Mouse (Mus musculus) lung, embryonic 14.5 days (tissue): ENCODE measurements at regions not wholly inside any gene's neighbourhood (a gene's known extent, or its start where the extent isn't known, plus 50 kb on each side); places are given as distances from the start of the nearest gene placed in this dataset.
"Not testable (repeated sequence)": the region's sequence is repeated elsewhere in the genome, so short reads cannot be mapped to it uniquely, and the experiment has no call there.

Experiments used
- ATAC-seq: fragments of 200-750 bp; cut with Nextera tagmentation; 2 replicates; pipeline ENCODE4 v1.8.0; 2017; ENCODE audit warnings: mild to moderate bottlenecking, moderate TSS enrichment, moderate library complexity; ENCODE audit not compliant: insufficient read depth
- DNase-seq: peaks from one replicate; pipeline ENCODE4 v3.0.0-alpha.2; 2015
- H3K27ac ChIP-seq: fragments of 300-500 bp; sonication (generic); 2 replicates; pipeline ENCODE4 v1.5.1; 2014; ENCODE audit warnings: low read depth, mild to moderate bottlenecking, moderate library complexity
- H3K27me3 ChIP-seq: fragments of 300-500 bp; sonication (generic); 2 replicates; pipeline ENCODE4 v1.6.1; 2014; ENCODE audit warnings: low read length, control low read depth; ENCODE audit not compliant: insufficient read depth
- H3K36me3 ChIP-seq: fragments of 300-500 bp; sonication (generic); 2 replicates; pipeline ENCODE4 v1.6.1; 2014; ENCODE audit warnings: control low read depth; ENCODE audit not compliant: insufficient read depth
- H3K4me1 ChIP-seq: fragments of 300-500 bp; sonication (generic); 2 replicates; pipeline ENCODE4 v1.6.1; 2014; ENCODE audit warnings: antibody characterized with exemption, control low read depth; ENCODE audit not compliant: insufficient read depth
- H3K4me2 ChIP-seq: fragments of 300-500 bp; sonication (generic); 2 replicates; pipeline ENCODE4 v1.6.1; 2014; ENCODE audit warnings: mild to moderate bottlenecking
- H3K4me3 ChIP-seq: fragments of 300-500 bp; sonication (generic); 2 replicates; pipeline ENCODE4 v1.5.1; 2014; ENCODE audit warnings: low read depth, low read length
- H3K9ac ChIP-seq: fragments of 300-500 bp; sonication (generic); 2 replicates; pipeline ENCODE4 v1.6.1; 2014
- H3K9me3 ChIP-seq: fragments of 300-500 bp; sonication (generic); 2 replicates; pipeline ENCODE4 v1.6.1; 2016; ENCODE audit warnings: low read depth, low read length, control low read depth
- CTCF ChIP-seq: IDR thresholded peaks from 2 replicates; pipeline ENCODE4 v1.5.1; 2016; ENCODE audit warnings: antibody characterized with exemption, low read depth
- WGBS: fragments of 180-500 bp; shearing (Covaris S2); extraction: QIAGEN DNeasy Blood & Tissue Kit; methylation state at CpG from one replicate; pipeline ENCODE4 v1.1.7; 2014; 5-methylcytosine and 5-hydroxymethylcytosine counted together

DNA sequence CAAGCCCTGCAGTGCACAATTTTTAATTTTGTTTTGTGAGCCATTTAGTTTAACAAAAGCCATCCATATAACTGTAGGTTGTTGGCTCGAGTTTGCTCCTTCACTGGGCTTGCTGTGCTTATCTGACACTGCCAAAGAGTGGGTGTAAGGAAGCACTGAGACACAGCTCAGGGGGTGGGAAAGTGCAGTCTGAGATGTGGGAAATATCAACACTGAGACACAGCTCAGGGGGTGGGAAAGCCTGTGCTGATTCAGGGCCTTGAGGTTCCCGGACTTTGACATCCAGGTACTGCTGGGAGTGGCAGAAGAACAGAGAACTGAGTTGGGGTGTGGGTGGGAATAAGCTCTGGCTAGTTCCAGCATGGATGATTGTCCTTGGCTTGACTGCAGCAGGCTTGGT, 324.4 kb upstream of the Slc39a10 start:
- Histone ChIP-seq H3K36me3 (no peaks in the 10 kb centered on the region), H3K27me3 (no peaks in the 10 kb centered on the region), H3K4me1 (no peaks in the 10 kb centered on the region), H3K27ac (no peak overlapping the region), H3K4me3 (no peak overlapping the region), H3K4me2 (no peak overlapping the region), H3K9me3 (no peaks in the 10 kb centered on the region), H3K9ac (no peak overlapping the region)
- 44% methylated on average over 2 of the region's 2 CpGs for WGBS
- no peak for ATAC-seq
- DNase-seq = no peak
- no peak for TF ChIP-seq CTCF

- Histone ChIP-seq H3K4me3 (no peak overlapping the region), H3K36me3 (no peaks in the 10 kb centered on the region), H3K4me2 (no peak overlapping the region), H3K4me1 (no peaks in the 10 kb centered on the region), H3K27ac (no peak overlapping the region), H3K9ac (no peak overlapping the region), H3K9me3 (no peaks in the 10 kb centered on the region), H3K27me3 (no peaks in the 10 kb centered on the region)
- DNase-seq (peak; percentile 1), ATAC-seq (no peak)
- TF ChIP-seq CTCF = no peak
- 51% methylated on average over 2 of the region's 2 CpGs for WGBS
Observed at GRCm38 (mm10) chr1:47216419-47217002, 323.9 kb upstream of the Slc39a10 start.

- Histone ChIP-seq H3K9ac (no peak overlapping the region), H3K27ac (no peak overlapping the region), H3K4me3 (no peak overlapping the region), H3K27me3 (no peaks in the 10 kb centered on the region), H3K9me3 (no peaks in the 10 kb centered on the region), H3K4me1 (no peaks in the 10 kb centered on the region), H3K36me3 (no peaks in the 10 kb centered on the region), H3K4me2 (no peak overlapping the region)
- no peak for ATAC-seq
- DNase-seq = no peak
- WGBS = 81% methylated on average over 5 of the region's 5 CpGs
- no peak for TF ChIP-seq CTCF
Observed at GRCm38 (mm10) chr1:47213476-47213875, 320.8 kb upstream of the Slc39a10 start.

DNA sequence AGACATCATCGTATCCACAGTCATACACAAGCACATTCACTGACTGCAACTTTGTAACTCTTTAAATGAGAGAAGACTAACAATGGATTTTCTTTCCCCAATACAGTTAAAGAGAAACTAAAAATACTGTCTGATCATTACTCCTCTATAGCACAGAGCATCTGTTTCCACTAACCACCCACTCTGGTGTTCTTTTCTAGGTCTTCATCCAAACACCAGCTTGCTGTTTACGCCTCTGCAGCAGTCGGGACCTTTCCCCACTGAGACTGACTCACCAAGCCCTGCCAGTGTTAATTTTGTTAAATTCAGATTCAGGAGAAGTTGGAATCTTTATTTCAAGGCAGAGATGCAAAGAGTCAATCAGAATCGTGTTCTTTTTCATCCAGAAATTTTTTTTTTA, 300.3 kb upstream of the Slc39a10 start:
- Histone ChIP-seq H3K27ac (no peak overlapping the region), H3K4me3 (no peak overlapping the region), H3K36me3 (no peaks in the 10 kb centered on the region), H3K27me3 (no peaks in the 10 kb centered on the region), H3K9ac (no peak overlapping the region), H3K4me2 (no peak overlapping the region), H3K4me1 (no peaks in the 10 kb centered on the region), H3K9me3 (no peaks in the 10 kb centered on the region)
- ATAC-seq (no peak), DNase-seq (no peak)
- TF ChIP-seq CTCF = no peak
- 71% methylated on average over 4 of the region's 4 CpGs for WGBS

DNA sequence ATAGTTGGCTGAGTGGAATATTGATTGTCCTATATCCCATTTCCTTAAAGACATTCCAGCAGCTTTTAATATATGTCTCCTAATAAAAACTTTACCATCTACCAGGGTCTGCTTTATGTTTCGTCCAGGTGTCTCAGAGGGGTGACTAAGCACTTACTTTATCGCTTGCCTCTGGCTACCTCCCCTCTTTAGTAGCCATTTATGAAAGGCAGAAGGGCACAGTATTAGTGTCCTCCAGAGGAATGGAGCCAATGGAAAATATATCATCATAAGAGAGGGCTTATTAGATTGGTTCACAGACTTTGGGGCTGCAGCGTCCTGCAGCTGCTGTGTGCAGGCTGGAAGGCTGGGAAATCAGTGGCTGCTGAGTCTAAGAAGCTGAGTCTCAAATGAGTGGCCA, 271.8 kb upstream of the Slc39a10 start:
- 74% methylated on average over 3 of the region's 3 CpGs for WGBS
- H3K9ac ChIP-seq = no peak overlapping the region
- no peak overlapping the region for H3K4me2 ChIP-seq
- no peaks in the 10 kb centered on the region for H3K9me3 ChIP-seq
- no peaks in the 10 kb centered on the region for H3K4me1 ChIP-seq
- no peak for TF ChIP-seq CTCF
- H3K36me3 ChIP-seq = no peaks in the 10 kb centered on the region
- no peak overlapping the region for H3K4me3 ChIP-seq
- ATAC-seq = no peak
- no peak for DNase-seq
- H3K27ac ChIP-seq = no peak overlapping the region
- H3K27me3 ChIP-seq = no peaks in the 10 kb centered on the region

GRCm38 (mm10) chr1:47163808-47164410, 271.3 kb upstream of the Slc39a10 start:
- Histone ChIP-seq H3K9ac (no peak overlapping the region), H3K9me3 (no peaks in the 10 kb centered on the region), H3K4me3 (no peak overlapping the region), H3K36me3 (no peaks in the 10 kb centered on the region), H3K27me3 (no peaks in the 10 kb centered on the region), H3K4me2 (no peak overlapping the region), H3K4me1 (no peaks in the 10 kb centered on the region), H3K27ac (no peak overlapping the region)
- DNase-seq (no peak), ATAC-seq (no peak)
- TF ChIP-seq CTCF = no peak
- WGBS = 82% methylated on average over 1 of the region's 1 CpGs

DNA sequence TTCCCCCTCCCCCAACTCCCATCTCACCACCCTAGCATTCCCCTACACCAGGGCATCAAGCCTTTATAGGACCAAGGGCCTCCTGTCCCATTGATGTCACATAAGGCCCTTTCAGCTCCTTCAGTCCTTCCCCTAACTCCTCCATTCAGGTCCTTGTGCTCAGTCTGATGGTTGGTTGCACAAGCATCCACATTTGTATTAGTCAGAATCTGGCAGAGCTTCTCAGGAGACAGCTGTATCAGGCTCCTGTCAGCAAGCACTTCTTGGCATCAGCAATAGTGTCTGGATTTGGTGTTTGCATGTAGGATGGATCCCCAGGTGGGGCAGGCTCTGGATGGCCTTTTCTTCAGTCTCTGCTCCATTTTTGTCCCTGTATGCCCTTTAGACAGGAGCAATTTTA, 237.4 kb upstream of the Slc39a10 start:
- not testable (repeated sequence) for DNase-seq, ATAC-seq, H3K9me3 ChIP-seq, H3K27me3 ChIP-seq, H3K4me2 ChIP-seq, H3K4me3 ChIP-seq, H3K9ac ChIP-seq, H3K36me3 ChIP-seq, H3K27ac ChIP-seq, H3K4me1 ChIP-seq
